Mouse (Mus musculus): ENCODE results near the gene Wfdc3. TPM values are rescaled to one million over a fixed set of nuclear protein-coding genes. Genes with fewer than 3 reads are reported as not detected.

Gene Wfdc3
- polyA plus RNA-seq (2016; fragmentation: Nextera tagmentation; extraction: Ambion mirVana): 0.93 and 1.1 TPM in 2 replicates

DNA sequence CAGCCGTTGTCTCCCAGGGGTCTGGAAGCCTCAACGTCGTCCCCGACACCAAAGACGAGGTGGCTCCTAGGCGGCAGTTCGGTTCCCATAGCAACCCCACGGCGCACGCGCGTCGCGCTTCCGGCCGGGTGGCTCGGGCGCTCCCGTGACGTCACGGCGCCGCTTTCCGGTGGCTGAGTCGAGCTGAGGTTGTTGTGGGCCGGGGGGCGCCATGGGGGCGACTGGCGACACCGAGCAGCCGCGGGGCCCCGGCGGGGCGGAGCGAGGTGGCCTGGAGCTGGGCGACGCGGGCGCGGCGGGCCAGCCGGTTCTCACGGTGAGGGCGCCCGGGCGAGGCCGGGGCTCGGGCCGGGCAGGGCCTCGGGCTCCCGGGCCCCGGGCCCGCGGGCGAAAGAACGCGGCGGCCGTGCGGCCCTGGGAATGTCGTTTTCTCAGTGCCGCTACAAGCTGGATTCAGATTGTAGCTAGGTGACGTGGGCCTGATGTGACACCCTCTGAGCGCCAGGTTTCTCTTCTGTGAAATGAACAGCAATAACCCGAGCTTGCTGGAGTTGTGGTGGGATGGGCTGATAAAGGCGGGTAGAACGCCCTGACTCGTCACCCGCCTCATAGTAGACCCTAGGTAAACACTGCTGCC, at the start of gene Wfdc3, which contains the start of gene Dnttip1:
Gene Wfdc3, minus strand, starts transcription at position 89 of the 637 bp plus-strand sequence.
Gene Dnttip1, plus strand, starts transcription at position 141 of the 637 bp plus-strand sequence.
- H3K9me3 ChIP-seq: no peaks in the 10 kb centered on the region
- peak within 1 kb of the TSS; percentile 84 for H3K9ac ChIP-seq (replicated peaks)
- under 1% methylated on average over 64 of the region's 70 CpGs for WGBS
- H3K4me3 ChIP-seq: peak within 1 kb of the TSS; percentile 76
- 0 out of 2 replicates have a peak, but pooled peaks cover 7% of the 10 kb centered on the region for H3K27me3 ChIP-seq
- peaks cover 18% of the 10 kb centered on the region for H3K4me1 ChIP-seq
- peaks cover 32% of the 10 kb centered on the region for H3K36me3 ChIP-seq
- peak within 1 kb of the TSS; percentile 83 for H3K4me2 ChIP-seq (replicated peaks)
- peak within 1 kb of the TSS; percentile 67 for H3K27ac ChIP-seq (replicated peaks)
- peak; percentile 91 for ATAC-seq (ENCODE audit: low FRiP score, low read depth)

DNA sequence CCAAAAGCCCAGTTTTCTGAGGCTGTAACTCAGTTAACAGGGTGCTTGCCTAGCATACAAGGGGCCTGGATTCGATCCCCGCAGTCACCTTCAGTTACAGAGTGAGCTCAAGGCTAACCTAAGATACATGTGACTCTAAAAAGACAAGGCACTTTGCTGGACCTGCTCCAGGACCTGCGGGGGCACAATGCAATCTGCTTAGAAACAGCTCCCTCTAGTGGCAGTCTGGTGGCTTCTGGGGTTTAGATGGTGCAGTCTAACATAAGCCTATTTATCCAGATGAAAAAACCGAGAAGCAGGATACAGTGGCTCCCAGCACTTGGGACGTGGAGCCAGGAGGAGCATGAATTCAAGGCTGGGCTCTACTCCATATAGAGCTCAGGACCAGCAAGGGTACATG, 48.6 kb upstream of the Wfdc3 start:
- ATAC-seq (ENCODE audit: low FRiP score, low read depth): peak; percentile 75
- no peaks in the 10 kb centered on the region for H3K9me3 ChIP-seq
- H3K36me3 ChIP-seq: peaks cover 72% of the 10 kb centered on the region
- no peak overlapping the region for H3K4me2 ChIP-seq (replicated peaks)
- no peaks in the 10 kb centered on the region for H3K27me3 ChIP-seq
- 42% methylated on average over 5 of the region's 5 CpGs for WGBS
- no peak overlapping the region for H3K9ac ChIP-seq (replicated peaks)
- 0 out of 2 replicates have a peak, but pooled peaks cover 2% of the 10 kb centered on the region for H3K4me1 ChIP-seq
- no peak overlapping the region for H3K27ac ChIP-seq (replicated peaks)
- no peak overlapping the region for H3K4me3 ChIP-seq

DNA sequence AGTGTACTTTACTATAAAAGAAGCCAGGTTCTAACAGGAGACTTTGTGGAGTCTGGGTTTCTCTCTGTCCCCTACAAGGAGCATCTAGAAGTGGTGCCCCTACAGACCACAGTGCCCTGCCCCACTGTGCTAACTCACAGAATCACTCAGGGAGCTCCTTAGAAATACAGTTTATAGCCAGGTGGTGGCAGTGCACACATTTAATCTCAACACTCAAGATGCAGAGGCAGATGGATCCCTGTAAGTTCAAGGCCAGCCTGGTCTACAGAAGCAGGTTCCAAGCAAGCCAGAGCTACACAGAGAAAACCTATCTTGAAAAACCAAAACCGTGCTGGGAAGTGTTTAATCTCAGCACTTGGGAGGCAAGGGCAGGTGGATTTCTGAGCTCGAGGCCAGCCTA, 48.0 kb upstream of the Wfdc3 start:
- H3K27ac ChIP-seq (replicated peaks): no peak overlapping the region
- H3K9ac ChIP-seq (replicated peaks): no peak overlapping the region
- no peaks in the 10 kb centered on the region for H3K27me3 ChIP-seq
- H3K4me1 ChIP-seq: 0 out of 2 replicates have a peak, but pooled peaks cover 2% of the 10 kb centered on the region
- H3K36me3 ChIP-seq: peaks cover 71% of the 10 kb centered on the region
- WGBS: 93% methylated on average over 2 of the region's 2 CpGs
- no peak overlapping the region for H3K4me3 ChIP-seq
- no peak overlapping the region for H3K4me2 ChIP-seq (replicated peaks)
- no peaks in the 10 kb centered on the region for H3K9me3 ChIP-seq
- ATAC-seq (ENCODE audit: low FRiP score, low read depth): no peak

DNA sequence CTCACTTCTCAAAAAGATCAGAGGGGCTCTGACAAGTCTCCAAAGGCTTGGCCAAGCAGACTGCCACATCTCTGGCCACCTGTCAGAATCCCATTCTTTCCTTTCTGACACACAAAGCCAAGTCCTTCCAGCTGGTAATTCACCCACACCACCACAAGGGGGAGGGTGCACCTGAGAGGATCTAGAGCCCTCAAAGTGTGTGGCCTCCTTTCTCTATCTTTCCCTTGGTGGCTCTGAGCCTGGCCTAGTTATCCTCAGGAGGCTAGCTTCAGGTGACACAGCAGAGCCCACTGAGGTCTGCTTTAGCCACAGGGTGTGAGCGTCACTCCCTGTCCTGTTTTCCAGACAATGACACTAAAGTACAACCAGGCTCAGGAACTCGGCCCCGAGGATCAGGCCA, 47.5 kb upstream of the Wfdc3 start:
- H3K4me3 ChIP-seq: no peak overlapping the region
- 0 out of 2 replicates have a peak, but pooled peaks cover 2% of the 10 kb centered on the region for H3K4me1 ChIP-seq
- no peak overlapping the region for H3K4me2 ChIP-seq (replicated peaks)
- 94% methylated on average over 3 of the region's 3 CpGs for WGBS
- H3K27ac ChIP-seq (replicated peaks): no peak overlapping the region
- H3K9me3 ChIP-seq: no peaks in the 10 kb centered on the region
- H3K9ac ChIP-seq (replicated peaks): no peak overlapping the region
- peaks cover 66% of the 10 kb centered on the region for H3K36me3 ChIP-seq
- no peaks in the 10 kb centered on the region for H3K27me3 ChIP-seq
- no peak for ATAC-seq (ENCODE audit: low FRiP score, low read depth)

DNA sequence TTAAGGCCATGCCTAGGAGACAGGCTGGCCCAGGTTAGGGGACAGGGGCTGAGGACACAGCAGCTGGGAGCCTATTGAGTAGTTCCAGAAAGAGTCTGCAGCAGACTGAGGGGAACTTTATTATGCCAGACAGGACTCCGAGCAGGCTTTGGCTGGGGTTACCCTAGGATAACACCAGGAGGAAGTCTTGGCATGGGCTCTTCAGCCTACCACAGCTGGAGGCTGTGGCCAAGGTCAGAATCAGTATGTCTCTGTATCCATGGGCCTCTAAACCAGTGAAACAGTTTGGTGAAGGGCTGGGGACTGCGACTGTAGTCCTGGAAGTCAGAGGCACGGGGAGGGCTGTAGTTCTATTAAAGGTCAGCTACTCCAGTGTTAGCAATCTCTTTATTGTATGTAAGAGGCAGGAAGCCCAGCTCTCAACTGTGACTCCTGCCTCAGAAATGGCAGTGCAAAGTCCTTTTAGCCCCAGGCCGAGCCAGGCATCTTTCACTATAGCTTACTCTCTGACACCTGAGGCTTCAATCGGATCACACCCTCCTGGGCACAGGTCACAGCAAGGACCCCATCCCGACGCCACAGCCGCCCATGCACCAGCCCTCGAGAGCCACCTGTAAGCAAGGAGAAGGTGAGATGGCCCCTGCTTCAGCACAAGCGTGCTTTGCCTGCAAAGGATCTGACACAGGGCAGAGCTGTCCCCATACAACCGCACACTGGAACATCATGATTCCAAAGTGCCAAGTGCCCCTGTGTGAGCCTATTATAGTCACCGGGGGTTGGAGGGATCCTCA, 46.9 kb upstream of the Wfdc3 start:
- no peaks in the 10 kb centered on the region for H3K27me3 ChIP-seq
- no peaks in the 10 kb centered on the region for H3K9me3 ChIP-seq
- no peak overlapping the region for H3K9ac ChIP-seq (replicated peaks)
- H3K4me3 ChIP-seq: no peak overlapping the region
- WGBS: 96% methylated on average over 12 of the region's 12 CpGs
- no peak overlapping the region for H3K27ac ChIP-seq (replicated peaks)
- no peak for ATAC-seq (ENCODE audit: low FRiP score, low read depth)
- H3K4me1 ChIP-seq: 0 out of 2 replicates have a peak, but pooled peaks cover 2% of the 10 kb centered on the region
- H3K36me3 ChIP-seq: peaks cover 61% of the 10 kb centered on the region
- no peak overlapping the region for H3K4me2 ChIP-seq (replicated peaks)

DNA sequence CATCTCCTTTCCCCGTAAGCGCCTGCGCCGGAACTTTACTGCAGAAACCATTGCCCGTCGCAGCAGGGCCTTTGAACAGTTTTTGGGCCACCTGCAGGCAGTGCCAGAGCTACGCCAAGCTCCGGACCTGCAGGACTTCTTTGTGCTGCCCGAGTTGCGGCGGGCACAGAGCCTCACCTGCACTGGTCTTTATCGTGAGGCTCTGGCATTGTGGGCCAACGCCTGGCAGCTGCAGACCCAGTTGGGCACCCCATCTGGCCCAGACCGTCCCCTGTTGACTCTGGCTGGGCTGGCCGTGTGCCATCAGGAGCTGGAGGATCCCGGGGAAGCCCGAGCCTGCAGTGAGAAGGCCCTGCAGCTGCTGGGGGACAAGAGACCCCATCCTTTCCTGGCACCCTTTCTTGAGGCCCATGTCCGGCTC, 46.1 kb upstream of the Wfdc3 start:
- Histone ChIP-seq H3K9ac (replicated peaks) (no peak overlapping the region), H3K4me1 (0 out of 2 replicates have a peak, but pooled peaks cover 2% of the 10 kb centered on the region), H3K4me2 (replicated peaks) (no peak overlapping the region), H3K27ac (replicated peaks) (no peak overlapping the region), H3K9me3 (no peaks in the 10 kb centered on the region), H3K4me3 (no peak overlapping the region), H3K27me3 (0 out of 2 replicates have a peak, but pooled peaks cover 4% of the 10 kb centered on the region), H3K36me3 (peaks cover 56% of the 10 kb centered on the region)
- 92% methylated on average over 18 of the region's 18 CpGs for WGBS
- no peak for ATAC-seq (ENCODE audit: low FRiP score, low read depth)

DNA sequence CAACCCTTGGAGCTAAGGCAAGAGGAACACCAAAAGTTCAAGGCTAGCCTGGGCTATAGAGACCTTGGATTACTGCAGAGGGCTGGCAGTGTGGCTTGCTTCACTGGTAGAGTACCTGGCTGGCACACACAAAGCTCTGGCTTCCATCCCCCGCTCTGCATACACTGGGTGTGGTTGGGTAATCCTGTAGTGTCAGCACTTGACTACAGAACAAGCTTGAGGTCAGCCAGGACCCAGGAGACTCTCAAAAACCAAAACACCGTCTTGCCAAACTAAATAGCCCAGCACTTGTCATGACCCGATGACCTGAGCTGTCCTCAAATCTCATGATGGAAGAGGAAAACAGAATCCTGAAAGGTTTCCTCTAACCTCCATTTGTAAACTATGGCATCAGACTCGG, 44.7 kb upstream of the Wfdc3 start:
- no peak overlapping the region for H3K4me2 ChIP-seq (replicated peaks)
- WGBS: 89% methylated on average over 4 of the region's 4 CpGs
- H3K36me3 ChIP-seq: peaks cover 42% of the 10 kb centered on the region
- 0 out of 2 replicates have a peak, but pooled peaks cover 4% of the 10 kb centered on the region for H3K27me3 ChIP-seq
- no peak overlapping the region for H3K4me3 ChIP-seq
- no peak overlapping the region for H3K27ac ChIP-seq (replicated peaks)
- ATAC-seq (ENCODE audit: low FRiP score, low read depth): no peak
- H3K9ac ChIP-seq (replicated peaks): no peak overlapping the region
- peaks cover 8% of the 10 kb centered on the region for H3K4me1 ChIP-seq
- no peaks in the 10 kb centered on the region for H3K9me3 ChIP-seq

DNA sequence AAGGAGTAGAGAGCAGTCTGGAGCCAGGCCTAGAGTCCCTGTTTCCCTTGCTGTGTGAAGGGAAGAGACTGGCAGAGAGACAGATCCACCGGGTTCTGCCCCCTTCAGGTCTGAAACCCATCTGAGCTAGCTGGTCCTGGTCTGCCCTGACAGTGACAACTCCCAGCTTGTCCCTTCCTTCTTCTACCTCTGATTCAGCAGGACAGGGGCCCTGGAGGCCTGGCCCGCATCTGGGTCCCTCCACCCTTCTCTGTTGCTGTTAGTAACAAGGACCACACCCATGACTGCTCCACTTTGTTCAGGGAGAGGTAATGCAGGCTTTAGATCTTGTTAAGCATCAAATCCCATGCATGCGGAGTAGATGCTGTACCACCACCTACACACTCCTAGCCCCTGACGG, 42.7 kb upstream of the Wfdc3 start:
- 0 out of 2 replicates have a peak overlapping the region, but pooled peaks have one; percentile 28 for H3K9ac ChIP-seq (replicated peaks)
- WGBS: 73% methylated on average over 4 of the region's 4 CpGs
- H3K36me3 ChIP-seq: peaks cover 30% of the 10 kb centered on the region
- H3K4me1 ChIP-seq: peaks cover 13% of the 10 kb centered on the region
- no peaks in the 10 kb centered on the region for H3K9me3 ChIP-seq
- no peak for ATAC-seq (ENCODE audit: low FRiP score, low read depth)
- no peak overlapping the region for H3K27ac ChIP-seq (replicated peaks)
- H3K4me2 ChIP-seq (replicated peaks): no peak overlapping the region
- H3K27me3 ChIP-seq: 0 out of 2 replicates have a peak, but pooled peaks cover 4% of the 10 kb centered on the region
- no peak overlapping the region for H3K4me3 ChIP-seq

DNA sequence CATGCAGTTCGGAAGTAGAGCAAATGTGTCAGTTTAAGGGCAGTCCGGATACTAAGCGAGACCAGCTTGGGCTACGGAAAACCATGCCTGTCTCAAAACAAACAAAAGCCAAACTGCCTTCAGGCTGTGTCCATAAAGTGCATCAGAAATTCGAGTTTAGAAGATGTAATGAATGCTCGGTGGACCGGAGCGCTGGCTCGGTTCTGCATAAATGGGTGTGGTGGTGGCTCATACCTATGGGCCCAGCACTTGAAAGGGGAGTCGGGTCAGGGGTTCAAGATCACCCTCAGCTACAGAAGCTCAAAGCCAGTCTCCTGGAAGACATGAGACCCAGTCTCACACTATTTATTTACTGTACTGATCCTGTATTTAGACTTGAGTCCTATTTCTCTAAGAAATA, 42.0 kb upstream of the Wfdc3 start:
- H3K9ac ChIP-seq (replicated peaks): no peak overlapping the region
- H3K9me3 ChIP-seq: no peaks in the 10 kb centered on the region
- peaks cover 11% of the 10 kb centered on the region for H3K4me1 ChIP-seq
- H3K27me3 ChIP-seq: 0 out of 2 replicates have a peak, but pooled peaks cover 4% of the 10 kb centered on the region
- no peak overlapping the region for H3K27ac ChIP-seq (replicated peaks)
- no peak overlapping the region for H3K4me3 ChIP-seq
- no peak for ATAC-seq (ENCODE audit: low FRiP score, low read depth)
- H3K36me3 ChIP-seq: peaks cover 24% of the 10 kb centered on the region
- WGBS: 84% methylated on average over 10 of the region's 10 CpGs
- no peak overlapping the region for H3K4me2 ChIP-seq (replicated peaks)

DNA sequence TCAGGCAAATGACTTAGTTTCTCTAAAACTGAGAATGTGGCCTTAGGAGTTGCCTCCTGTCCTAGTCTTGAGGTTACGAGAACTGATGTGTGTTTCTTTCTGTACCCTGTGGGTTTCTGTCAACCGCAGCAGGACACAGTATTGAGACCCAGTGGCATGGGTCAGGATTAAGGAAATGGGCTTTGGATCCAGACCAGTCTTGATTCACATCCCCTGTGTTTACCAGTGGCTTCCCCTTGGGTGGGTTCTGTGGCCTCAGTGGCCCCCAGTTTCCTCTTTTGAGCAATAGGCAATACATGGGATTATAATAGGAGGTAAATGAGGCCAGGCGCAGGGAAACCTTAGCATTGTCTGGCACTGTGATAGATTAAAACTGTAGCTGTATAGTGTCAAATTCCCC, 41.3 kb upstream of the Wfdc3 start:
- Histone ChIP-seq H3K4me1 (peaks cover 11% of the 10 kb centered on the region), H3K27me3 (0 out of 2 replicates have a peak, but pooled peaks cover 4% of the 10 kb centered on the region), H3K27ac (replicated peaks) (no peak overlapping the region), H3K4me3 (no peak overlapping the region), H3K9ac (replicated peaks) (no peak overlapping the region), H3K4me2 (replicated peaks) (peak overlapping the region; percentile 82), H3K36me3 (peaks cover 17% of the 10 kb centered on the region), H3K9me3 (no peaks in the 10 kb centered on the region)
- ATAC-seq (ENCODE audit: low FRiP score, low read depth): no peak
- 87% methylated on average over 3 of the region's 3 CpGs for WGBS

DNA sequence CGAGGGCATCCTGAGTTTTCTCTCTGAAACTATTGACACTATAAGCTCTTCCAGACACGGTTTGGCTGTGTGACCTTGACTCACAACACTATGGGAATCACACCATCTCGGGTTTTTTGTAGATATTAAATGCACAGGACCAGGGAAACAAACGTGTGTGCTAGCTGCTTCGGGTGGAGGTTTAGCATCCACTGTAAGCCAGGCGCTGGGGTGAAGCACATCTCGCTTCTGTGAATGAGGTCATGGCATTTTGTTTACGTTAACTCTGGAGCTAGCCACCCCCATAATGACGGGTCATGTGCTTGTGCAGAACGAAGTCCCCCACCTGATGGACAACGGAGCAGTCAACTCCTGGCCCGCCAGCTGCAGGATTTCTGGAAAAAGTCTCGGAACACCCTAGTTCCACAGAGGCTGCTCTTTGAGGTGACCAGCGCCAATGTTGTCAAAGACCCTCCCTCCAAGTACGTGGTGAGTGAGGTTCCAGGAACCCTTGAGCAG, 40.7 kb upstream of the Wfdc3 start:
- H3K4me1 ChIP-seq: peaks cover 11% of the 10 kb centered on the region
- peak overlapping the region; percentile 82 for H3K4me2 ChIP-seq (replicated peaks)
- peak; percentile 14; the same call in 1 of the 2 replicates for ATAC-seq (ENCODE audit: low FRiP score, low read depth)
- H3K36me3 ChIP-seq: peaks cover 11% of the 10 kb centered on the region; the same call in 1 of the 2 replicates
- H3K9me3 ChIP-seq: no peaks in the 10 kb centered on the region
- WGBS: 11% methylated on average over 15 of the region's 15 CpGs
- 0 out of 2 replicates have a peak, but pooled peaks cover 4% of the 10 kb centered on the region for H3K27me3 ChIP-seq
- H3K4me3 ChIP-seq: peak overlapping the region; percentile 64
- no peak overlapping the region for H3K27ac ChIP-seq (replicated peaks)
- H3K9ac ChIP-seq (replicated peaks): peak overlapping the region; percentile 60

Measured in midbrain, embryonic 12.5 days (tissue).